Mouse (Mus musculus) CD4-positive, CD25-positive, alpha-beta regulatory T cell, adult 2 months (primary cell): ENCODE results near the gene Wdr90.

ENCODE experiments used
- DNase-seq: peaks from one replicate; pipeline ENCODE4 v3.0.0-alpha.2; 2012; ENCODE audit warnings: low read depth, low spot score

Gene Wdr90

DNA sequence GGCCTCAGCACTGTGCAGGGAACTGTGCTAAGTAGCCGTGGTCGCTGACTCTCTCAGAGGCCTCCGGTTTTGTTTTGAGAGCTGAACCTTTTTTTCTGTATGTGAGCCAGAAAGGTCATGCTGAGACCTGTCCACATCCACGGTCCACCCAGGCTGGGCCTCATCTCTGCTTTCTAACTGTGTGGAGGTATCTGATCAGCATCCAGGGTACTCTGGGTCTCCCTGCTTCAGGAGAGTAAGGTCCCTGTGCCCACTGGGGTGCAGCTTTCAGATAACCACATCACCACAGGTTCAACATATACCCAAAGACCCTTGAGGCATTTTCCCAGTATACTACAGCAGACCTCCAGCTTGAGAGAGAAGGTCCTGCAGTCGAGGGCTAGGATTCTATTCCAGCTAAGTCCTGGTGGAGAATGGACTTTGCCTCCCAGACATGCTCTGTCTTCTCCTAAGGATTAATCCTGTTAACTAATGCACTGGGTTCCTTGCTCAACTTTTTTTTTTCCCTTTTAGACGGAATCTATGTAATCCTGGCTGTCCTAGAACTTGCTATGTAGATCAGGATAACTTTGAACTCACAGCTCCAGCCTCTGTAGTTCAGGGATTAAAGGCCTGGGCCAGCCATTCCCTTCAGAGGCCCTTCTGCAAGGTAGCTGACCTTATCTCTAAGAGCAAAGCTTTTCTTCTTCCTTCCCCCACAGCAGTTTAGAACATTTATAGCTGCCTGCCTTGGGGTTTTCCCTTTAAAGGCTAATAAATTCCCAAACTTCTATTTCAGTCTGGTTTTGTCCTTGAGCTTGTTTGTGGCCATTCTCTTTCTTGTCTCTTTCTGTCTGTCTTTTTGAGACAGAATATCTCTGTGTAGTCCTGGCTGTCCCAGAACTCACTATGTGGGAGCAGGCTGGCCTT, 657 bp upstream of the Wdr90 start:
- no peak for DNase-seq

DNA sequence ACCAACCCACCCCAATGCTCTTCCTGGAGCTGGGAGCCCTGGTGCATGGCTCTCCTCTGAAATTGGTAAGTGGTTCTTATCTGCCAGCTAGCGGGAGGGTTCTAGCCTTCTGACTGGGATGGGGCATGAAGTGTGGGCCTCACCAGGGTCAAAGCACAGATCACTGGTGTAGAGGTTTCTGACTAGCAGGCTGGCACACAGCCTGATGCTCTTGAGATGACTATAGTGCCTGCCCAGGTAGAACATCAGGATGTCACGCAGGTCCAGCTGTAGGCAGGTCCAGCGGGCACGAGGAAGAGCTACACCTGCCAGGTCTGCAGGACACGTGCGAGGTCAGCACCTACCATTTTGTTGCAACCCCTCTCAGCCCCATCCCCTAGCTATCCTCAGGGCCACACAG, 1.1 kb downstream of the Wdr90 start:
- DNase-seq: no peak

DNA sequence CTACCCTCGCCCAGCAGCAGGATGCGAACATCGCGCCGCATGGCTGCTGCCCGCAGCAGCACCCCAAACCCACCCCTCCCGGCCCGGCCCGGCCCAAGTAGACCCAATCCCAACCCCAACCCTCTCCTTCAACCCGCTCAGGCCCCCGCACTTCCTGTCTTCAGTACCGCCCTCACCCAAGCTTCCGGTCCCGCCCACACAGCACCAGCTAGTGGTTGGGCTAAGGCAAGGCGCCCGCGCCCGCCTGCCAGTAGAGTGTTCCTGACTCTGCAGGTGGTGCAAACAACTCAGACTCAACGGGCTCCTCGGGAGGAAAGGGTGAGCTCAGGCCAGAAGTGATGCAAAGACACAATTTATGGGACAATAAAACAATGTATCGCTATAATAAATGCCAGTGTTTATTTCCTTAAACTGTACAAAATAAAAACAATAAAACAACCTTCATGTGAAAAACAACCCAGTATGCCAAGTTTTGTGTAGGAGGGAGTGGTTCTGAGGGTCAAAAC, 16.9 kb downstream of the Wdr90 start, which contains the start of gene Rhot2:
Gene Rhot2, minus strand, starts transcription at position 456 of the 506 bp plus-strand sequence.
- DNase-seq: peak; percentile 97

- no peak for DNase-seq
Observed at GRCm38 (mm10) chr17:25843636-25844395, 17.5 kb downstream of the Wdr90 start.

GRCm38 (mm10) chr17:25843122-25843521, 18.2 kb downstream of the Wdr90 start:
- no peak for DNase-seq

DNA sequence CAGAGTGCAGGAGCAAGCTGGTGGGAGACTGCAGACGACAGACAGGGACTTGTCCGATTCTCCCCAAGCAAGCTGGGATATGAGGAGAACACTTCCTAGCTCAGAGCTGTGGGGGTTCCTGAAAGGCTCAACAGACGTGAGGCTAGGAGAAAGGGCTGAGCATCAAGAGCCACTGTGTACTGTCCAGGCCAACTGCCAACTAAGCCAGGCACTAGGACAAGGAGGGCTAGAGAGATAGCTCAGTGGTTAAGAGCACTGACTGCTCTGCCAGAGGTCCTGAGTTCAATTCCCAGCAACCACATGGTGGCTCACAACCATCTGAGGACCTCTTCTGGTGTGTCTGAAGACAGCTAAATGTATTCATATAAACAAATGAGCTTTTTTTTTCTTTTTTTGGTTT, 18.8 kb downstream of the Wdr90 start:
- DNase-seq: no peak

- no peak for DNase-seq
Observed at GRCm38 (mm10) chr17:25841117-25841880, 20.0 kb downstream of the Wdr90 start, which contains the start of gene Gm20683. TSS of gene Gm20683 (minus strand) at chr17:25841763.

DNA sequence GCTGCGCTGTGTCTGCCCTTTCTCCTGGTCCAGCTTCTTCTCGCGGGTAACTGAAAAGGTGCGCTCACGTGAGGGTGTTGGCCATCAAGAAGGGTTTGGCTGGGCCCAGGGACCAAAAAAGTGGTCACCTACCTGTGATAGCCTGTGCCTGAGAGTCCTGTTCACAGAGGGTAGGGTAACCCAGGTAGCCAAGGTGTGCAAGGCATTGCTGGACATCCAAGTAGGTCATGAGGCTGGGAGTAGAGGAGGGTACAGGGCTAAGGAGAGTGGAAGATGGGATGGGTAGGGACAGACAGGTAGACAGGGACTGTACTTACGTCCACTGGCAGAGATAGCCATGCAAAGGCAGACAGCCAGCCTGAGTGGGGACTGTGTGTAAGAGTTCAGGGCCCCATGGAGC, 20.8 kb downstream of the Wdr90 start:
- no peak for DNase-seq

GRCm38 (mm10) chr17:25839455-25840235, 21.7 kb downstream of the Wdr90 start:
- DNase-seq: no peak

- no peak for DNase-seq
Observed at GRCm38 (mm10) chr17:25838904-25839303, 22.4 kb downstream of the Wdr90 start.

DNA sequence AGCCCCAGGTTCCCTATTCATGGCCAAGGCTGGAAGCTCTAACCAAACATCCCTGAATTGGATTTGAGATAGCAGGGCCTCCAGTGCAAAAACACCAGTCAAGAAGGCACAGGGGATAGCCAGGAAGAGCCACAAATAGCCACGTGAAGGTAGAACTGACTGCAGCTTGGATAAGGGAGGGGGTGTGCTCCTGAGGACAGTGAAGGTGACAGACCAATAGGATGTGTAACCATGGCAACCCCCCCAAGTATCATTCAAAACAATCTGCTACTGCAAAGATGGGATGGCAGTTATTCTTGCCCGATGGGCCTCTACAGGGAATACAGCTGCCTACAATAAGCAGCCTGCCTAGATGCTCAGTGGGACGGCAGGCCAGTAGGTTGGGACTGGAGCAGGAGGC, 23.8 kb downstream of the Wdr90 start:
- DNase-seq: no peak

DNA sequence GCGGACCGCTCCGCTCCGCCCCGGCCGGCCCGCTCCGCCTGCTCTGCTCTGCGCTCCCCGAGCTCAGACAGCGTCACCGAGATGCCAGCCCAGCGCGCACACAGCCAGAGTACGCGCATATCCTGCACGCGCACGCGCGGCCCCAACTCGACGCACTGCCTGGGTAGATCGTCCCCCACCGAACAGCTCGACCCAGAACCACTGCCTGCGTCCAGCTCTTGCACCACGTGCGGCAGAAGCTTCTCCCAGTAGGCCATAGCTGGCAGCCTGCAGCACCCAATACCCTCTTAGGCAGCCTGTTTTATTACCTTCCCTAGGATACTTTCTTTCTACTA, 24.3 kb downstream of the Wdr90 start, which contains the start of gene Rhbdl1:
Gene Rhbdl1, minus strand, starts transcription at position 220 of the 335 bp plus-strand sequence.
- DNase-seq: peak; percentile 62

- no peak for DNase-seq
Observed at GRCm38 (mm10) chr17:25836397-25837075, 24.8 kb downstream of the Wdr90 start.

DNA sequence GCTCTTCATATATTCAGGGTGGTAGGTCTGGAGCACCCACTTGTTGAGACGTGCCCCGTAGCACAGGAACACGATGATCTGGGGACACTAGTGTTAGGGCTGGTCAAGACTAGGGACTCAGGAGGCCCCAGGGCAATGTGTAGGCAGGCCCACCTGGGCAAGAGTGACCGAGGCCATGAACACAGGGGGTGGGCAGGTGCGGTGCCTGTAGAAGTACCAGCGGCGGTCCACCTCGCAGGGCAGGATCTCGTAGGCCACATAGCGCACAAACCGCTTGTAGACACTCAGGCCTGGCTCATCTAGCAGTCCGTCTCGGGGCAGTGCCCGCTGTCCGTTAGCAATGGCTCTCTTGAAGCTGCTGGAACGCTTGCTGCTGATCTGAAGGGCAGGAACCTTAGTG, 25.5 kb downstream of the Wdr90 start:
- DNase-seq: no peak

DNA sequence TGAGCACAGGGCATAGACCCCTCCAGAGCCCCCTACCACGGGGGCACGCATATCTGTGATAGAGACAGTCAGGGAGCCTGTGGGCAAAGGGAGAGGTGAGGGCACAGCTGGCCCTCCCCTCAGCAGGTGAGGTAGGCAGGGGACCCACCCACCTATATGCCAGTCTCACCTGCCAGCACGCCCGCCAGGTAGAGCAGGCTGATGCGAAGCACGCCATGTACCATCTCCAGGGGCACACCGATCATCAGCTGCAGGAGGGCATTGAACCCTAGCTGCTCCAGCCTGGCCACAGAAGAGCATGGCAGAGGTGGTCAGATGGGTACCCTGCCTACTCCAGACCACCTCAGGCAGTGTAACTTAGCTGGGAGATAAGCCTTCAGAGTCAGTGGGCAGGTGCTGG, 26.0 kb downstream of the Wdr90 start:
- DNase-seq: no peak

DNA sequence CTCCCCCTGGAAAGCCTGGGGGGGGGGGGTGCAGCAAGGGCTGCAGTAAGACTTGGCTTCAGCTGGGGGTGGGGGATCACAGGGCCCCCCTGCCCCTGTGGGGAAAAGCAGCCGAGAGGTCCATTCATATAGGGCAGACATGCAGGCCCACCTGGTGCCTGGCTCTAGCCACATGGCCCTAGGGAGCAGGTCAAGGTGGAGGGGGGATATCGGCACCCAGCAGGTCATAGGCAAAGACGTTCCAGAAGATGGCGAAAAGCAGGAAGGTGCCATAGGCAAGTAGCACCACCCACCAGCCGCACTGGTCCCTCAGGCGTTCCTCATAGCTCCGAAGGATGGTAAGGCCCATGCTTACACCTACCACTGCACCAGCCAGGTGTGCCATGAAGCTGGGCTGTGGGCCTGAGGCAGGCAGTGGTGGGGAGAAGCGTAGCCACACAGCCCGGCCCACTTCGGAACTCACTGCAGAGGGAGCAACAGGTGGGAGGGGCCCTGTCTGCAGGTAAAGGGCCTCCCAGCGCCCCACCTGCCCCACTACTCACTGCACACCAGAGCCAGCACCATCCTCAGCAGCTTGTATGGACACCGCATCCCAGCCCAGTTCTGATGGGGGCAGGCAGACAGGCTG, 26.6 kb downstream of the Wdr90 start:
- no peak for DNase-seq

- no peak for DNase-seq
Observed at GRCm38 (mm10) chr17:25833961-25834594, 27.2 kb downstream of the Wdr90 start.

- peak; percentile 64 for DNase-seq
Observed at GRCm38 (mm10) chr17:25833291-25833663, 28.0 kb downstream of the Wdr90 start, which contains the start of gene Stub1. TSS of gene Stub1 (minus strand) at chr17:25833404.
